Mouse (Mus musculus): ENCODE measurements at regions not wholly inside any gene's neighbourhood (a gene's known extent, or its start where the extent isn't known, plus 50 kb on each side); places are given as distances from the start of the nearest gene placed in this dataset.
"Not testable (repeated sequence)": the region's sequence is repeated elsewhere in the genome, so short reads cannot be mapped to it uniquely, and the experiment has no call there.

DNA sequence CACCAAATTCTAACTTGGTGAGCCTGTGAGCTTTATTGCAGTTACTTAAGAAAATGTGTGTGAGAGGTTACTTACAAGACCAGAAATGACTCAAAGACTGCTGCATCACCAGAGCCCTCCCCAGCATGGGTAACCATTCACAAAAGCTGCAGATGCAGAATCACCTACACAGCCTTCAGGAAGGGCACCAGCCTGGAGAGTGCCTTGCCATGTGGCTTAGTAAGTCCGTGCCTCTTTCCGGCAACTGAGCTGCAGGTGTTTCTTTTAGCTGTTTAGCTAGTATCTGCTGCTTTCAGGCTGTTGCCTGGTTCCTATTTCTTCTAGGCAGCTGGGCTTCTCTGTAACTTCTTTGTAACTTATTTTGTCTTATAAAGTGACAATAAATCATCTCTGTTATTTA is 213.2 kb upstream of the Stxbp6 start:
- Histone ChIP-seq H3K27ac (no peak overlapping the region), H3K4me1 (peaks cover 3% of the 10 kb centered on the region; the same call in 1 of the 2 replicates), H3K4me3 (no peak overlapping the region), H3K9me3 (replicated peaks) (no peaks in the 10 kb centered on the region), H3K27me3 (ENCODE audit: low read depth, poor library complexity, severe bottlenecking) (no peaks in the 10 kb centered on the region), H3K36me3 (no peaks in the 10 kb centered on the region)
- WGBS, result 58% methylated on average over 2 of the region's 2 CpGs
- DNase-seq (ENCODE audit: low spot score), result no peak

- 91% methylated on average over 5 of the region's 5 CpGs for WGBS
- DNase-seq (ENCODE audit: low spot score), result no peak
- no peak overlapping the region for H3K27ac ChIP-seq
- no peaks in the 10 kb centered on the region for H3K9me3 ChIP-seq (replicated peaks)
- H3K4me3 ChIP-seq, result no peak overlapping the region
- no peaks in the 10 kb centered on the region for H3K36me3 ChIP-seq
- no peaks in the 10 kb centered on the region for H3K27me3 ChIP-seq (ENCODE audit: low read depth, poor library complexity, severe bottlenecking)
- no peaks in the 10 kb centered on the region for H3K4me1 ChIP-seq
Observed at GRCm38 (mm10) chr12:45256309-45256708, 181.8 kb upstream of the Stxbp6 start.

- 82% methylated on average over 1 of the region's 1 CpGs for WGBS
- no peaks in the 10 kb centered on the region for H3K36me3 ChIP-seq
- no peaks in the 10 kb centered on the region for H3K9me3 ChIP-seq (replicated peaks)
- H3K27ac ChIP-seq, result no peak overlapping the region
- H3K4me1 ChIP-seq, result no peaks in the 10 kb centered on the region
- H3K27me3 ChIP-seq (ENCODE audit: low read depth, poor library complexity, severe bottlenecking), result no peaks in the 10 kb centered on the region
- DNase-seq (ENCODE audit: low spot score), result no peak
- no peak overlapping the region for H3K4me3 ChIP-seq
Observed at GRCm38 (mm10) chr12:45211131-45211530, 136.6 kb upstream of the Stxbp6 start.

- no peak overlapping the region for H3K27ac ChIP-seq
- no peaks in the 10 kb centered on the region for H3K27me3 ChIP-seq (ENCODE audit: low read depth, poor library complexity, severe bottlenecking)
- 60% methylated on average over 19 of the region's 19 CpGs for WGBS
- H3K4me3 ChIP-seq, result no peak overlapping the region
- no peak for DNase-seq (ENCODE audit: low spot score)
- no peaks in the 10 kb centered on the region for H3K36me3 ChIP-seq
- H3K9me3 ChIP-seq (replicated peaks), result no peaks in the 10 kb centered on the region
- H3K4me1 ChIP-seq, result peaks cover 5% of the 10 kb centered on the region; the same call in 1 of the 2 replicates
Observed at GRCm38 (mm10) chr12:45195304-45195920, 120.9 kb upstream of the Stxbp6 start.

- WGBS, result 21% methylated on average over 6 of the region's 6 CpGs
- Histone ChIP-seq H3K27me3 (ENCODE audit: low read depth, poor library complexity, severe bottlenecking) (no peaks in the 10 kb centered on the region), H3K4me3 (no peak overlapping the region), H3K36me3 (no peaks in the 10 kb centered on the region), H3K4me1 (no peaks in the 10 kb centered on the region), H3K27ac (no peak overlapping the region), H3K9me3 (replicated peaks) (no peaks in the 10 kb centered on the region)
- DNase-seq (ENCODE audit: low spot score), result peak; percentile 38
Observed at GRCm38 (mm10) chr12:45187149-45187548, 112.6 kb upstream of the Stxbp6 start.

- no peaks in the 10 kb centered on the region for H3K4me1 ChIP-seq
- H3K4me3 ChIP-seq, result no peak overlapping the region
- DNase-seq (ENCODE audit: low spot score), result no peak
- WGBS, result 84% methylated on average over 3 of the region's 3 CpGs
- H3K27me3 ChIP-seq (ENCODE audit: low read depth, poor library complexity, severe bottlenecking), result no peaks in the 10 kb centered on the region
- no peaks in the 10 kb centered on the region for H3K36me3 ChIP-seq
- H3K27ac ChIP-seq, result no peak overlapping the region
- no peaks in the 10 kb centered on the region for H3K9me3 ChIP-seq (replicated peaks)
Observed at GRCm38 (mm10) chr12:45184510-45184909, 110.0 kb upstream of the Stxbp6 start.

- H3K4me1 ChIP-seq, result no peaks in the 10 kb centered on the region
- WGBS, result 90% methylated on average over 3 of the region's 3 CpGs
- DNase-seq (ENCODE audit: low spot score), result no peak
- no peaks in the 10 kb centered on the region for H3K9me3 ChIP-seq (replicated peaks)
- H3K4me3 ChIP-seq, result no peak overlapping the region
- no peaks in the 10 kb centered on the region for H3K27me3 ChIP-seq (ENCODE audit: low read depth, poor library complexity, severe bottlenecking)
- no peak overlapping the region for H3K27ac ChIP-seq
- no peaks in the 10 kb centered on the region for H3K36me3 ChIP-seq
Observed at GRCm38 (mm10) chr12:45177454-45177853, 102.9 kb upstream of the Stxbp6 start.

- not testable (repeated sequence) for H3K4me1 ChIP-seq; H3K27me3 ChIP-seq (ENCODE audit: low read depth, poor library complexity, severe bottlenecking); H3K9me3 ChIP-seq (replicated peaks); H3K27ac ChIP-seq; DNase-seq (ENCODE audit: low spot score); H3K4me3 ChIP-seq; H3K36me3 ChIP-seq
- 88% methylated on average over 2 of the region's 2 CpGs for WGBS
Observed at GRCm38 (mm10) chr12:45175259-45175658, 100.8 kb upstream of the Stxbp6 start.

GRCm38 (mm10) chr12:45171927-45172642 is 97.6 kb upstream of the Stxbp6 start:
- Histone ChIP-seq H3K4me1 (no peaks in the 10 kb centered on the region), H3K27ac (no peak overlapping the region), H3K4me3 (no peak overlapping the region), H3K36me3 (no peaks in the 10 kb centered on the region), H3K9me3 (replicated peaks) (no peaks in the 10 kb centered on the region), H3K27me3 (ENCODE audit: low read depth, poor library complexity, severe bottlenecking) (no peaks in the 10 kb centered on the region)
- DNase-seq (ENCODE audit: low spot score), result peak; percentile 83
- WGBS, result 37% methylated on average over 8 of the region's 8 CpGs

DNA sequence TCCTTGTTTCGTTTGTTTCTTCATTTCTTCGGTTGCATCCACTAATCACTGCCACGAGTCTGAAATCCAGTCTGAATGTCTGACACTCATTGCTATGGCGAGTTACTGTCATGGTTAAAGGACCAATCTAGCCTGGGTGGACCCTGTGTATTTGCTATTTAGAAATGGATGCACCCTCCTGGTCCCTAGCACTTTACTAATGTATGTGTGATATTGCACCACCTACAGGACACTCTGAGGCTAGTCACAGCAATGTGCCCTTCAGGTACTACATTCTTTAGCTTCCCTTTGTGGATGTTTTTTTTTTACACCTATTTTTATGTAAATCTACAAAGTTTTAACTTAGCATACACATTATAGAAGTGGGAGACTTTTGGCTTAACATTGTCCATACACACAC is 87.5 kb upstream of the Stxbp6 start:
- no peak overlapping the region for H3K4me3 ChIP-seq
- H3K4me1 ChIP-seq, result no peaks in the 10 kb centered on the region
- no peak overlapping the region for H3K27ac ChIP-seq
- H3K9me3 ChIP-seq (replicated peaks), result no peaks in the 10 kb centered on the region
- H3K36me3 ChIP-seq, result no peaks in the 10 kb centered on the region
- 71% methylated on average over 4 of the region's 4 CpGs for WGBS
- no peaks in the 10 kb centered on the region for H3K27me3 ChIP-seq (ENCODE audit: low read depth, poor library complexity, severe bottlenecking)
- no peak for DNase-seq (ENCODE audit: low spot score)

DNA sequence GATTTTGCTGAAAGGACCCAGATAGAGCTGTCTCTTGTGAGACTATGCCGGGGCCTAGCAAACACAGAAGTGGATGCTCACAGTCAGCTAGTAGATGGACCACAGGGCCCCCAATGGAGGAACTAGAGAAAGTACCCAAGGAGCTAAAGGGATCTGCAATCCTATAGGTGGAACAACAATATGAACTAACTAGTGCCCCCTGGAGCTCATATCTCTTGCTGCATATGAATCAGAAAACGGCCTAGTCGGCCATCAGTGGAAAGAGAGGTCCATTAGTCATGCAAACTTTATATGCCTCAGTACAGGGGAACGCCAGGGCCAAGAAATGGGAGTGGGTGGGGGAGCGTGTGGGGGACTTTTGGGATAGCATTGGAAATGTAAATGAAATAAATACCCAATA is 87.1 kb upstream of the Stxbp6 start:
- H3K9me3 ChIP-seq (replicated peaks); H3K27me3 ChIP-seq (ENCODE audit: low read depth, poor library complexity, severe bottlenecking); H3K4me3 ChIP-seq; H3K36me3 ChIP-seq; H3K4me1 ChIP-seq; H3K27ac ChIP-seq; DNase-seq (ENCODE audit: low spot score): not testable (repeated sequence)
- WGBS, result 90% methylated on average over 5 of the region's 5 CpGs

- Histone ChIP-seq H3K36me3 (no peaks in the 10 kb centered on the region), H3K4me1 (no peaks in the 10 kb centered on the region), H3K27ac (no peak overlapping the region), H3K27me3 (ENCODE audit: low read depth, poor library complexity, severe bottlenecking) (no peaks in the 10 kb centered on the region), H3K9me3 (replicated peaks) (no peaks in the 10 kb centered on the region), H3K4me3 (no peak overlapping the region)
- WGBS, result 85% methylated on average over 3 of the region's 3 CpGs
- no peak for DNase-seq (ENCODE audit: low spot score)
Observed at GRCm38 (mm10) chr12:45158986-45159385, 84.5 kb upstream of the Stxbp6 start.

GRCm38 (mm10) chr12:45137438-45138018 is 63.0 kb upstream of the Stxbp6 start:
- no peak for DNase-seq (ENCODE audit: low spot score)
- WGBS, result 74% methylated on average over 7 of the region's 7 CpGs

More at GRCm38 (mm10) chr12:45137438-45138018, 63.0 kb upstream of the Stxbp6 start:
- no peak overlapping the region for H3K27ac ChIP-seq
- H3K36me3 ChIP-seq, result no peaks in the 10 kb centered on the region
- H3K4me3 ChIP-seq, result no peak overlapping the region
- H3K9me3 ChIP-seq (replicated peaks), result no peaks in the 10 kb centered on the region
- H3K4me1 ChIP-seq, result peaks cover 7% of the 10 kb centered on the region
- no peaks in the 10 kb centered on the region for H3K27me3 ChIP-seq (ENCODE audit: low read depth, poor library complexity, severe bottlenecking)

Data from limb, embryonic 10.5 days (tissue).